In genomic region chr6:118680814-118681213, GRCm38 (mm10) we compare ENCODE assay signal across 12 mouse cellular contexts.
DNase-seq lines count a peak whose midpoint lies in the region; ATAC-seq and TF ChIP-seq lines count a peak whose summit lies in the region.
"Had no signal": no experiment of that assay in that cellular context is flagged by ENCODE, and none has a peak within 500 bp of the region (broad histone marks: within the 10 kb centered on the region; RNA-seq: fewer than 3 reads in every experiment).

No protein-coding gene starts in this region.

- TF ChIP-seq POLR2A in brain, embryonic 14.5 days (IDR thresholded peaks at IDR 0.05; ENCODE audit: borderline replicate concordance, extremely low read depth, insufficient read depth, insufficient read length, poor library complexity, severe bottlenecking): no peak

- H3K27ac ChIP-seq in layer of hippocampus, adult 2 months: peak overlapping the region; percentile 56
- H3K27ac ChIP-seq: kidney, embryonic 15.5 days; liver, embryonic 15.5 days had no signal

- TF ChIP-seq CTCF in brain, embryonic 14.5 days (IDR thresholded peaks at IDR 0.05; ENCODE audit: borderline replicate concordance, extremely low read depth, insufficient read depth, insufficient read length): no peak
- no peak for TF ChIP-seq CTCF in layer of hippocampus, adult 2 months (conservative IDR thresholded peaks at IDR 0.05)

- DNase-seq in cerebellum, postnatal 4 days (ENCODE audit: low spot score in 2 of 2): no peak
- DNase-seq in brain, embryonic 14.5 days (ENCODE audit: low read depth): peak; percentile 79
- peak; percentile 11 for DNase-seq in embryo, embryonic 9.5 days (ENCODE audit: extremely low spot score)
- peak; percentile 77 to 81 for DNase-seq in layer of hippocampus, adult 2 months (ENCODE audit: low spot score in 2 of 2)
- DNase-seq in thymus, postnatal 4 days: no peak
- DNase-seq in kidney, postnatal 25 days: no peak
- DNase-seq in B cell, adult 2 months: no peak
- DNase-seq: gastrocnemius, postnatal 25 days had no signal

- H3K4me3 ChIP-seq in layer of hippocampus, adult 2 months: no peak overlapping the region
- H3K4me3 ChIP-seq: erythroblast, embryonic 14.5 days; kidney, embryonic 15.5 days; liver, embryonic 15.5 days had no signal

- ATAC-seq in cerebellum, adult (ENCODE audit: insufficient number of reproducible peaks, low FRiP score, low TSS enrichment): peak; percentile 26; the same call in 1 of the 2 replicates

Comparison
In these comparisons a context has a peak if more than half of its experiments do, and no peak if none do; other contexts are left out.
1. DNase-seq: peak in brain, embryonic 14.5 days (single experiment), embryo, embryonic 9.5 days (single experiment) and layer of hippocampus, adult 2 months (2 of 2); none in cerebellum, postnatal 4 days (0 of 2), thymus, postnatal 4 days (single experiment), kidney, postnatal 25 days (0 of 2) and B cell, adult 2 months (0 of 2).